Mouse (Mus musculus) left cerebral cortex, adult 9 months (tissue): ENCODE measurements at regions not wholly inside any gene's neighbourhood (a gene's known extent, or its start where the extent isn't known, plus 50 kb on each side); places are given as distances from the start of the nearest gene placed in this dataset.

ENCODE experiments used
- DNase-seq, 2 experiments: peaks; one replicate each; pipeline ENCODE4 v3.0.0; 2022; ENCODE audit warnings: low spot score in 2 of 2

DNA sequence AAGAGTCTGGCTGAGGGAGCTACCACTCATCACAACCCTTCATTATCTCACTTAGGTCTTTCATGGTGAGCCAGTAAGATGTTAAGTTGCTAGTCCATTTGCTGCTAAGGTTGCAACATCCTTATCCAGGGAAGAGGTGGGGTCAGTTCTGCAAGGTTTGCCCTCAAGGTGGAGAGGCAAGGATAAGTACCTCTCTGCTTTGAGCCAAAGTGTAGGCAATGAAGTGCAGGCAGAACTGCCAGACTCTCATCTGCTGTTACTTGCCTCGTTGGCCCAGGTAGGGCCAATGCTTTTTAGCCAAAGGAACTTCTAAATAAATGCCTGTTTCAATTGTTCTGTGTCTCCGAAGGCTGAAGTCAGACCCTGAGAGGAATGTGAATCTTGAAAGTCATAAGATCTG, 59.6 kb upstream of the Lclat1 start:
- no peak for DNase-seq

DNA sequence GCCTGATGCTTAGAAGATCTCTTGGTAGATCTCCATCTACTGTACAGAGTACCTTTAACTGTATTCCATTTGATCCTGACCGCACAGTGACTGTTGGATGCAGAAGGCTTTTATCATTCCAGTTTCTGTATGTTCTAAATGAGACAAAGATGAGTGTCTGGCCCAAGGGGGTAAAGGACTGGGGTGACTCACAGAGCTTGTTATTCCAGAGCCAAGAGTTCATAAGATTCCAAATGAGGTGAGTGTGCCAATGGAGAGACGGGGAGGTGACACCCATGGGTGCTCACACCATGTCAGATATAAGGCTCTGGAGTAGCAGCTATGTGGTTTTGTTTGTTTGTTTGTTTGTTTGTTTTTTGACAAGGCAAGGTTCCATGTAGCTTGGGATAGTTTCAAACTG, 54.8 kb upstream of the Lclat1 start:
- no peak for DNase-seq

DNA sequence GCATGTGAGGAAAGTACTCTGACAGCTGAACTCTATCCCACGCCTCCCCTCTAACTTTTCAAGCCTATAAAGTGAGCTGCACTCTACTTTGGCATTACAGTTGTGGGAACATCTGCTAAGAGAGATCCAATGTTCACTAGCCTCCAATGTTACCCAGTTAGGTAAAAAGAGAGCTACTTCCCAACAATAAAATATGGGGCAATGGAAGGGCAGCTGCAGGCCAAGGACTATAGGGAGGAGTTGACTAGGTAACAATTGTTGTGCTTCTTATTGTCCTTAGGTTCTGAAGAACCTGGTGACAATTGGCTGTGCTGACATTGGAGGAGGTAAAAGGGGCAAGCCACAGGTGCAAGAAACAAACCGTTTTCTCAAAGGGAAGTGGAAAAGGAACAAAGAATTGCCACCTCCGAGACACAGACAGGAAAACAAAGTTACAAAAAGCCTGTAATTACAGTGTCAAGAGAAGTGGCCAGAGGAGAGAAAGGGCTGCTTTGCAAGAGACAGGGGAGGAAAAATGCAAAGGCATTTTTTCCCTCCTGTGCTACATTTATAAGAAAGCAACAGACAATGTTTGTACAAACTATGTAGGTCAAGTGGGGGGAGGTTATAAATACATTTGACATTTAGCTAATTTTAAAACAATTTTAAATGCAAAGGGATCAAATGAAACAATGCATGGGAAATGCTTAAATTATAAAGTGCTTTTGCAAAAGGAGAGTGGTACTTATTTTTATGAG, 54.1 kb upstream of the Lclat1 start:
- no peak for DNase-seq

DNA sequence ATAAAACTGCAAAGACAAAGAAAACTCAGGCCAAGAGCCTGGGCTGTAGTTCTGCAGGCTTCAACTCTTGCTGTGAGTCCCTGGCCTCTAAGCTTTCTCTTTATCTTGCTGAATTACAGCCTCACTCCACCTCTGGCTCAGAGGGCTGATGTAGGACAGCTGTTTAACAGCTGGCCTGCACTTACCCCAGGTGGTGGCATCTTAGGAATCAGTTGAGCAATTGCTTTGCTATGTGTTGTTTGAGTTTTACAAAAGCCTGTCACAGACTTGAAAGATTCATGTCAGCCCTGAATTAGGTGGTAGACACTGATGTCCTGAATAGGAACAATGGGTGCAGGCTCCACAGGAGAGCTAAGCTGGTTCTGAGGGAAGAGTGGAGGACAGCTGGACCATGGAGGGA, 53.6 kb upstream of the Lclat1 start:
- DNase-seq = no peak

DNA sequence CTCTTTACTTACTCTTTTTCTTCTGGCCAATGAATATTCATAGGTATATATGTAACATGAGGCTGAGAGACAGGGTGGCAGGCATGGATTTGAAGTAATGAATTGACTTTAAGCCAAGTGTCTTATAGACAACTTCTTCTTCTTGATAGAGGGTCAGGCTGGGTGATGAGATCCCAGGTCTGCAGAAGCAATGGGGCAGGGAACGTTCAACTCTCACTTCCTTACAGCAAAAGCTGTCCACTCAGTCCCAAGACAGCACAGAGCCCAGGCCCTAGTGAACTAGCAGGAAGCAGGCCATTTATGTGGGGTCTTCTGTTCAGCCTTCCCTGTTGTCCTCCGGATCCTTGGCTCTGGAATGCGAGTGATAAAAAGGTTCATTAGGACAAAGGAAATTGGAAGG, 52.6 kb upstream of the Lclat1 start:
- no peak for DNase-seq

DNA sequence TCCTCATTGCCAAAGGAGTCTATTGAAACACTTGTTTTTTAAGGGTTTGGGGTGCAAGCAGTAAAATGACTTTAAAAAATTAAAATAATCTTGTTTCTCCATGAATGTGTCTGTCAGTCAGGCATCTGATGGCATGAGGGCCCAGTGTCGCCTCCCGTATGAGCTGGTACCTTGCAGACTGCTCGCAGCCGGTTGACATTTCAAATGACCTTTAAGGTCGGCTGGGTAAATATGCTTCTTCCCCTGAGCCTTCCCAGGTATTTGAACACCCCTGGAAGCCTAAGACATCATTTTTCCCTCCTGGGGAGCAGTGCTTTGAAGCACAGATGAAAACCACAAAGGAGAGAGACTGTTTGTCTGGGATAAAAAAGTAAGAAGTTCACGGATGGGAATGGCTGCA, 52.2 kb upstream of the Lclat1 start:
- DNase-seq = no peak

DNA sequence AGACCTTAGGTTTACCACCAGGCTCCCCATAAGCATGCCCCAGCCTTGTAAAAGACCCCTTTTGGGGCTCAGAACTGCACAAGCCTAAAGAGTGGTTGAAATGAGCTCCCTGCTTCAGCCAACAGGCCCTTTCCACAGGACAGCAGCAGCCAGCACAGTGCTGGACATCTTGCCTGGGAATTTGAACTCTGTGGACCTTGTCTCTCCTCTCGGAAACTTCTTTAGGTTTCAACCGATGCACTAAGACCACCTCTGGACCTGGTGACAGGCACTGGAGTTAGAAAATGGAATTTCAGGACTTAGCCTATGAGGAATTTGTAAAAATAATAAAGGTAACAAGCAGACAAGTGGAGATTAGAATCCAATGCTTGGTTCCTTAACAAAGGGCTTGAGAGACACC, 51.2 kb upstream of the Lclat1 start:
- DNase-seq = no peak
